Mouse (Mus musculus): ENCODE data around the gene Cblb. TPM values are rescaled to one million over a fixed set of nuclear protein-coding genes. Genes with fewer than 3 reads are reported as not detected.

Gene Cblb
- polyA plus RNA-seq, 1 experiment, result 1.8 TPM

- no peak for TF ChIP-seq GATA1 (IDR thresholded peaks at IDR 0.05; ENCODE audit: low read length)
These were observed 94.9 kb downstream of the Cblb start for GRCm38 (mm10) chr16:52125896-52126295.

- TF ChIP-seq GATA1 (IDR thresholded peaks at IDR 0.05; ENCODE audit: low read length), result no peak
These were observed 98.4 kb downstream of the Cblb start for GRCm38 (mm10) chr16:52129357-52129905.

DNA sequence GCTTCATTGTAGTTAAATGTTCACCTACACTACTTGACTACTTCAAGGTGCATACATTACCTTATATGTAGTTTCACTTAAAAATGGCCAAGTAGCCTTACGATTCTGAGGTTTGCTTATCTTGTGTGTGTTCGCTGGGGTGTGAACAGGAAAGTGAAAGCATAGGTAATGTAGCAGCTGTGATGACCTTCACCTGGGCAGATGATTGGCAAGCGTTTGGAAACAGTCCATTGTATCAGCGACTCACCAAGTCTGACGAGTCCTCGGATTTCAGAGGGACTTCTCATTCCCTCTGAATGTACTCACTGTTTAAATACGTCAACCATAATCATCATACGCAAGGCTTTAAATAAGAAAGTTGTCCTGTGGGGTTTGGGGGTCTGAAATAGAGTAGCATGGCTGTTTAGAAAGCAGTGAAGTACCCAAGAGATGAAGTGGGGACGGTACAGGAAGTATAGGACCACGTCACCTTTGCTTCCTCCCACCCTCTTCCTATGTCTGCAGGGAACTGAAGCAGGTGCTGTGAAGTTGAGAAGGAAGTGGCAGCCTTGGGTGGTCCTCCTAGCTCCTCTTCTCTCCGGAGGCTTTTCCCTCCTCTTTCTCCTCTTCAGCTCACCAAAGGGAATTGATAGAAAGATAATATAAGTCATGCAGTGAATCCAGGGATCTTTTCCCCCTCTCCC, 101.9 kb downstream of the Cblb start:
- no peak for TF ChIP-seq GATA1 (IDR thresholded peaks at IDR 0.05; ENCODE audit: low read length)

GRCm38 (mm10) chr16:52134631-52135227, 103.7 kb downstream of the Cblb start:
- no peak for TF ChIP-seq GATA1 (IDR thresholded peaks at IDR 0.05; ENCODE audit: low read length)

DNA sequence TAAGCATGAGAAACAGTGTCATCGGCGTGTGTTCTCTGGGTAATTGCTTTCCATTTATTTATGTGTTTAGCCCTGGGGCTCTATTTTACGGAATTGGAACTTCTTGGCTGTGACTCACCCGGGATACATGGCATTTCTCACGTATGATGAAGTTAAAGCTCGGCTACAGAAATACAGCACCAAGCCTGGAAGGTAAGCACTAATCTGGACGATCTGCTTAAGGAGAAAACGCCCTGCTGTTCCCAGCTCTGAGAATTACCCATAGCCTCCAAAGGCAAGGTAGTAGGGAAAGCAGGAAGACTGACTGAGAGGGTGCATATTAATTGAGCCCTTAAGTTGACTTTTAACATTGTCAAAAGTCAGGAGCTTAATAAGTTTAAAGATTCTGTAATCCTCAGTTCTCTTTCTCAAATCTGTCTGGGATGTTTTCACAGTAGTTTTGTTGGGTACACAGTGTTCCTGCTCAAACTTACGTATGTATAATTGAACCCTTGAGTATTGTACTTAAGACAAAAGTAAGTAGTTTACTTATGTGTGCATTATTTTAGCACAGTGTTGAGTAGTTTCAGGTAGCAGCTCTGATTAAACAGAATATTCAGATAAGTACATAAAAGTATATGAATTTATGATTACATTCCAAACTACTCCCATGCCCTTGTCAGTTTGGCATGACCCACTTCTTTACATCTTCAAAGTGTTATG, 104.8 kb downstream of the Cblb start:
- TF ChIP-seq GATA1 (IDR thresholded peaks at IDR 0.05; ENCODE audit: low read length), result no peak

DNA sequence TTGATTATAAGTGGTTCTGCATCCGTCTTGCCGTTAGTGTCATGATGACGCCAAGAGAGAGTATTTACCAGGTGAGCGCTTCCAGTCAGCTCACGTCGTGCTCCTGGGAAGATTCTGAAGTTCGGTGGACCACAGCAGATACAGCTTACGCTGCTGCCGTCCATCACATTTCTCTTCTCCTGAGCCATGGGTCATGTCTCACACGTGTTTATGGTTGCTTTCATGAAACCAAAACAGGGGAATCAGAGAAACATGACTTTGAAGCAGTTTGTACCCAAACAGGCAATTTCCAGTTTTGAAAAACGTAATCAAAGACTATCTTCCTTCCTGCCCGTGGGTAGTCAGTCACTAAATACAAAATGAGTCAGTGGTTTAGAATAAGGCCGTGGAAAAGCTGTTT, 112.1 kb downstream of the Cblb start:
- TF ChIP-seq GATA1 (IDR thresholded peaks at IDR 0.05; ENCODE audit: low read length), result no peak

DNA sequence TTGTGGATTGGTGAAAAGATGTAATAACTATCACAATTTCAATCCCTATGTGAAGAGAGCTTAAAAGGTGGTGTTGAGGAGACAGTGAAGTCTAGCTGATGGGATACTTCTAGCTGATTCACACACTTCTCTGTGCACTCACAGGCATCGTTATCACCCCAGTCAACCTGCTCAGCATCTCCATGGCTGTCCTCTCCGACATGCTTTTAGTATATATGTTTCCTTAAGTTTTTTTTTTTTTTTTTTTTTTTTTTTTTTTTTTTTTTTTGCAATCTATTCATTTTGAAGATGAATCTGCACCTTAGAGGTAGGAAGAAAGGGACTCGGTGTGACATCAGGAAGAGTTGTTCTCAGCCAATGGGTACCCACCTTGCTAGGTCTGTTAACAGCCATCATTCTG, 112.8 kb downstream of the Cblb start:
- no peak for TF ChIP-seq GATA1 (IDR thresholded peaks at IDR 0.05; ENCODE audit: low read length)

- peak; percentile 5 for TF ChIP-seq GATA1 (IDR thresholded peaks at IDR 0.05; ENCODE audit: low read length)
These were observed 113.8 kb downstream of the Cblb start for GRCm38 (mm10) chr16:52144792-52145191.

- no peak for TF ChIP-seq GATA1 (IDR thresholded peaks at IDR 0.05; ENCODE audit: low read length)
These were observed 114.5 kb downstream of the Cblb start for GRCm38 (mm10) chr16:52145552-52145951.

- TF ChIP-seq GATA1 (IDR thresholded peaks at IDR 0.05; ENCODE audit: low read length), result no peak
These were observed 116.1 kb downstream of the Cblb start for GRCm38 (mm10) chr16:52146976-52147696.

GRCm38 (mm10) chr16:52148041-52148440, 117.0 kb downstream of the Cblb start:
- no peak for TF ChIP-seq GATA1 (IDR thresholded peaks at IDR 0.05; ENCODE audit: low read length)

- TF ChIP-seq GATA1 (IDR thresholded peaks at IDR 0.05; ENCODE audit: low read length), result no peak
These were observed 118.2 kb downstream of the Cblb start for GRCm38 (mm10) chr16:52149135-52149769.

DNA sequence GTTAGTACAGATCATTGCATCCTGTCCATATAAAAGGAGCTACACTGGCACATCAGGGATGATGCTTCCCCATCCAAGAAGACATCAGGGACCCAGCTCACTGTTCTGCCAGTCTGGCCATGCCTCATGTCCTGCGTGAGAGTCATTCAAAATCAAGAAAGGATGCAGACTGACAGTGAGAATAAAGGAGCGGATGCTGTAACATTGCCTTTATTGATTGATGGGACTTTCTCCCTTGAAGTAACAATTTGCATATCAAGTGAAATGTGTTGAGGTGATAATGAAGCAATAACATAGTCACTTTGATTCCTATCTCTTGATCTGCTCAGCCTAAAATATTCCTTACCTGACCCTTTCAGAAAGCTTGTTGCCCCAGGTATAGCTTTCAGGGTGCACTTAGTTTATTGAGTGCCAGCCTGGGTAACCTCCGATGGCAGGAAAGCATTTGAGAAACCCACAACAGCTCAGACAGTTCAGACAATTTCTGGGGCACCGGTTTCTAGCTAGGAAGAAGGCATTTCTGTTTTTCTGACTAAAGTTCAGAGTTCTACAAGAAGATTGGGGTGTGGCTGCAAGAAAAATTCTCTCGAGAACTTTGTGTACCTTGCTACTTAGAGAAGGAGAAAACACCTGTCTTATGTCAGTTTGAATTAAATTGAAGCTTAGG, 124.1 kb downstream of the Cblb start:
- no peak for TF ChIP-seq GATA1 (IDR thresholded peaks at IDR 0.05; ENCODE audit: low read length)

DNA sequence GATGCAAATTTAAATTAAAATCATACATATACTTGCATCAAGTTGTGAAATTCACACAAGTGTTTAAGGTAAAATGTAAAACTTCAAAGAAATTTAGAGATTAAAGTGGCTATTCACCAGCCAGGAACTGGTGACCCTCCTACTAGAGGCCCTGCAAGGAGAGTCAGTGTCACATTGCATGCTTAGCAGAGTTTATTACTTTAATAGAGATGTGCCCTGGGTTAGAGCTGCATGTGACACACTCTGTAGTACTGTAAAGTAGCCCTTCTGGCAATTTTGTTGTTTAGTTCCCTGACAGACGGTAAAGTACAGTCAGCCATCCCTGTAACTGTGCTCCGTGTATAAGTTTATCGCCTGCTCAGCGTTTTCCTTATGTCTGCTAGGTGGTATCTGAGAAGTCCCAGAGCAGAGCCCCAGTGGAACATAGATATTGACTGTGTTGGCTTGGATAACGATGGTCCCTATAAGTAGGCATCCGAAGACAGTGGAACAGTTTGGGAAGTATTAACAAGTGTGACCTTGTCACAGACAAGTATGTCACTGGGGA, 129.0 kb downstream of the Cblb start:
- no peak for TF ChIP-seq GATA1 (IDR thresholded peaks at IDR 0.05; ENCODE audit: low read length)

Measured in G1E-ER4 (cell line).